Mouse (Mus musculus): ENCODE data around the gene Ache.
"Not testable (repeated sequence)": the region's sequence is repeated elsewhere in the genome, so short reads cannot be mapped to it uniquely, and the experiment has no call there.

Gene Ache

DNA sequence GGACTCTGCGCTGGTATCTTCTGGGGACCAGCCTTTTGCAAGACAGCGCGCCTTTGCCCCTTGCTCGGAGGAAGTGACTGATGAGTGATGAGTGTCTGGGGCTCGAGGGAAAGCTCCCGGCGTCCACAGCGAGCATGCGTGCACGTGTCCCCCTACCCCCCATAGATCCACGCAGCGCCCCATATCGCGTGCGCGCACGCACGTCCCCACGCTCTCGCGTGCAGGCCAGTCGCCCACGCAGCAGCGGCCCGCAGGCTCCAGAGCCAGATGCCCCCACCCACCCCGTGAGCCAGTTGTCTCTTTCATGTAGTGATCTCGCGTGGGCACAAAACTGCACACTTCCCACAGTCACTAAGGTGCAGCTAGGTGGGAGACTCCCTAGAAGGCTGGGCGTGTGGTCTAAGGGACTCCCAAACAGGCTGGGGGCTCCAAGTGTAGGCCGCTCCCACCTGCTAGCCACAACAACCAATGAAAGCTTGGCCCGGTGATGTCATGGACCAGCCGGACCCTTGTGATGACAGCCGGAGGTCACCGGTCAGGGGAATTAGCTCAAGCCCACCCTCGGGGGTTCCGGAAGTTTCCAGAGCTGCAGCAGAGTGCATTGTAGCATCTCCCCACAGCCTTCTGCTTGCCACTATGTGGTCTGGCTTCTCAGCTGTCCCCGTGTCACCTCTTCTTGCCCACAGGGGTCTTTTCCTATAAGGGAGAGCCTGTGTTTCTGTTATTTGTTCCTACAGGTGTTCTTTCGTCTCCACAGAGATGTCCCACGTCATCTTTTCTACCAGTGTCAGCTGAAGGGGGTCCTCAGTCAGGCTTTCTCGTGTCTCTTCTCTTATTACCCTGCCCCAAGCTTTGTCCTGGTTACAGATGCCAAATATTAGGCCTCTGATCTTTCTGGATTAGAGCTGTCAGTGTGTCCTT, at the start of gene Ache:
Gene Ache (plus strand): TSS at position 488 of the 921 bp plus-strand sequence.
- DNase-seq (ENCODE audit: low read depth, low spot score) = peak; percentile 53

DNA sequence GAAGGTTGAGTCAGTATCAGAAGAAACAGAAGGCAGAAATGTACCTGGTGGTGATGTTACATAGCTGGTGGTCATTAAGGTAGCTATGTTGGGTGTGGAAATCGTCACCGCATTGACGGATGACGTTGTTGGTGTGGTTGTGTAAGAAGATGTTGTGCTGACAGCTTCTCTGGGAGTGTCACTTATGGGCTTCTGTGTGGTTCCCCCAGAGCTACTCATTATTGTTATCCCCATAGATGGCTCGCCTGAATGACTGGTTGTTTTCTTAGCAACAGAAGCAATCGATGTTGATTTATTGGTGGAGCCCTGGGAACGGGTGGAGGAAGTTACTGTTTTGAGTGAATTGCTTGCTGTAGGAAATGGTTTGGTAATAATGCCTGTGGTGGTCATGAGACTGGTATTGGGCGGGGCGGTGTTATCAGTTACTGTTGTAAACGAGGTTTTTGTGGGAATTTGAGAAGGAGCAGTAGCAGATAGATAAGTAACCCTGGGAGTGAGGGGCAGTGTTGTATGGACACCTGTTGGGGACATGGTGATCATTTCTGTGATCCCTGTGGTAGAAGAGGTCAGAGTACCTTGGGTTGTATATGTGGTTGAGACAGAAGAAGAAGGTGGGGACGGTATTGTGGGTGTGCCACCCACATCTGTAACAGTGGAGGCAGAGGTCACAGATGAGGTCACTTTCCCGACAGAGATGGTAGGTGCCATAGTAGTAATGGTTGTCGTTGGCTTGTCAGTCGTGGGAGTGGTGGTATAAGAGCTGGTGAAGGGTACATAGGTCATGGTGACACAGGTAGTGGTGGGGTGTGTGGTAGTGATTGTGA, 23.2 kb upstream of the Ache start:
- no peak for DNase-seq (ENCODE audit: low read depth, low spot score)

DNA sequence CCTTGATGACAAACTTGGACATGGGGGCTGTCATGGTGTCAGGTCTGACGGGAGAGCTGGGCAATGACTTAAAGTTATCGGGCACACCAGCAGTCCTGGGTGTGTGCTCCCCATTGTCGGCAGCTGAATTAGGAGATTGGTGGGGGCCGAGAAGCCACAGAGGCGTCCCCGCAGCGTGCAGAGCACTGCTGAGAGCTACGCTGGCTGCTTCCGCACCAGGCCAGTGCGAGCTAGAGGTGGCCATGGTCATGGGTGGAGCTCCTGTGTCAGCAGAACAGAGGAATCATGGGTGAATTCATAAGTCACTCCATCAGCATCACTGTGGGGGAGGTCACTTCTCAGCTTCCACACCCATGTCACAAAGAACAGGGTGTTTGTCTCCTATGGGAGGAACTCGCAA, 22.5 kb upstream of the Ache start:
- DNase-seq (ENCODE audit: low read depth, low spot score) = no peak

DNA sequence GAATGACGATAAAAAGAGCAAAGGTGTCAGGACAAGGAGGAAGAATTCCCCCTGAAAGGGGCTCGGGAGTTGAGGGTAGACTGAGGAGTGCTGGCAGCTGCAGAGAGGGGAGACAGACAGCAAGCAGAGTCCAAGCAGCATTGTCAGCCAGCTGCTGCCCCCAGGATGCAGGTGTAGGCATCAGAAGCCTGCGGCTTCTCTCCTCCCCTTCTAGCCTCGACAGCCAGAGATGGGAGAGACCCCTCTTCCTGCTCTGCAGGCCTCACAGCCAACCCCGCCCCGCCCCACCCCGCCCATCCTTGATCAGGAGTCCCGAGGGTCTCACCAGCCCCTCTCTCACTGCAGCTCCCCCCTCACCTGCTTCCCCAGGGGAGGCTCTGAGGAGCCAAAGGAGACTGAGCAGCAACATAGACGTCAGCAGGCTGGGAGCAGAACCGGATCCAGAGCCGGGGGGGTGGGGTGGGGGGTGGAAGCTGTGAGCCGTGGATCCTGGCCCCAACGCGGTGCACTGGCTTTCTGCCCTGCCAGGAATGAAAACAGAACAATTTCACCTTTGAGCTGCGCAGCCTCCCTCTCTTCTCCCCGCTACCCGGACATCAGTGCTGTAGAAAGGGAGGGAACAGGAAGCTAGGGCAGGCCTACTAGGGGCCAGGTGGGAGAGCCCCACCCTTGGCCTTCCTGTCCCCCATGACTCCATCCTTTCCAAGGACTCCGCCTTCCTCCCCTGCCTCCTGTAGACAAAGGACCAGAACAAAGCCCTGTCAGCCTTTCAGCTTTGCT, 19.0 kb upstream of the Ache start:
- DNase-seq (ENCODE audit: low read depth, low spot score) = no peak

DNA sequence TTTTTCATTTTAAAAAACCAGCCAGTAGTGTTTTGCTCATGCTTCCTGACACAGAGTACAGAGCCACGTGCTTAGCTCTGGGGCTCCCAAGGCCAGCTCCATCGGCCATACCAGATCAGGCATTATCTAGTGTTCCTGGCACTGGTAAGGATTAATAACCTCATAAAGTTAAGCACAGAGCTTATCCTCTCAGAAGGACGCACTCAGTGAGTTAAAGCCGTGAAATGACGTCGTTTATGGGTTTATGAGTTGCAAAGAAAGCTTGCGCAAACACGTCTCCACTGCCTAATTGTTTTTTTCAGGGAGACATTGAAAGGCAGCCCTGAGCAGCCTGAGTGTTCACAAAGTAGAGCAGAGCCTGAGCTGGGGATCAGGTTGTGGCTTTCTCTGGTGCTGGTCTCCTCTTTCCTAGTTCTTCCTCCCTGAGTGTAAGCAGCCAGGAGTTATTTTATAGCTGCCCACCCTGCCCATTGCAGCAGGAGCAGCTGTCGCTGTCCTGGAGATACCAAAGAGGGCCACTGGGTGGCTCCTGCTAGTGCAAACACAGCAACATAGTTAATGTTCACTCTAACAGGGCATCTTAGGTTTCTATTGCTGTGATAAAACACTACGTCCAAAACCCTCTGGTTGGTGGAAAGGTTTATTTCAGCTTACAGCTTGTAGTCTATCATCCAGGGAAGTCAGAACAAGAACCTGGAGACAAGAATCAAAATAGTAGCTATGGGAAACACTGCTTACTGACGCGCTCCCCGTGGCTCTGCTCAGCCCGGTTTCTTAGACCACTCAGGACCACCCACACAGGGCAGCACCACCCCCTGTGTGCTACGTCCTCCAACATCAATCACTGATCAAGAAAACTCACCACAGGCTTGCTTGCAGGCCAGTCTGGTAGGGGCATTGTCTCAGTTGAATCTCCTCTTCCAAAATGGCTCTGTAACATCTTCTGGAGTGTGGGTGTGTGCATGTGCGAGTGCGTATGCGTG, 9.7 kb upstream of the Ache start:
- DNase-seq (ENCODE audit: low read depth, low spot score) = peak; percentile 64

DNA sequence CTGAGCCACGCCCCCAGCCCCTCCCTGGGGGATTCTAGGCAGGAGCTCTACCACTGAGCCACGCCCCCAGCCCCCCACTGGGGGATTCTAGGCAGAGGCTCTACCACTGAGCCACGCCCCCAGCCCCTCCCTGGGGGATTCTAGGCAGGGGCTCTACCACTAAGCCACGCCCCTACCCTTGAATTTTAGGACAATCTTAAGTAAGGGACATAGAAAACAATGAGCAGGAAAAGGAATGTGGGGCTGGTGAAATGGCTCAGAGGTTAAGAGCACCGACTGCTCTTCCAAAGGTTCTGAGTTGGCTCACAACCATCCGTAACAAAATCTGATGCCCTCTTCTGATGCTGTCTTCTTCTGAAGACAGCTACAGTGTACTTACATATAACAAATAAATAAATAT, 2.9 kb upstream of the Ache start:
- DNase-seq (ENCODE audit: low read depth, low spot score) = not testable (repeated sequence)

DNA sequence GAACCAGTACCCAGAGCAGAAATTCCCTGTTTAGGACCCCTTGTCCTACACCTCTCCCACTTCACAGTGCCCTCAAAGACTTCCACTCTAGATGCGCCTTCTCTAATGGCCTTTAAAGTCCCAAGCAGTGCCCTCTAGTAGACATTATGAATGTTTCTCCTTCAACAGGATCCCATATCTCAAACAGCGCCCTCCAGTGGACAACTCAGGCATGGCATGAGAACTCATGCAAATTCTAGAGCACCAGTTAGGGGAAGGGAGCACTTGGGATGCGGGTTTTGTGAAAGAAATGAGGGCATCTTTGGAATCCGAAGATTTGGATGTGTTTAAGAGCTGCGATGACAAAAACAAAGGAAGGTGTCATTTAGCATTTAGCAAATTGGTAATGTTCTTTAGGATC, 2.3 kb upstream of the Ache start:
- peak; percentile 57 for DNase-seq (ENCODE audit: low read depth, low spot score)

DNA sequence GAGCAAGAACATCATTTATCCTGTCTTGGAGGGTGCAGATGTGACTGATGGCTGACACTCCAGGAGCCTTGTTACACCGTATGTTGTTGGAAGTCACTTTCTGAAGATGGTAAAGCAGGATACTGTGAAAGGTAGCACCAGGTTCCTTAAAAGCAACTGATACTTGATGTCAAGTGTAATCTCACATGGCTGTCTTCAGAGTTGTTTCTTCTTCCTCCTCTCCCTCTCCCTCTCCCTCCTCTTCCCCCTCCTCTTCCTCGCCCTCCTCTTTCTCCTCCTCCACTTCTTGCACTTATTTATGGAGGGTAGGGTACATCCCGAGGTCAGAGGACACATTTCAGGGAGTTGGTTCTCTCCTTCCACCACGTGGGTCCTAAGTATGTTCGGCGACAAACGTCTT, 1.3 kb upstream of the Ache start:
- DNase-seq (ENCODE audit: low read depth, low spot score) = no peak

DNA sequence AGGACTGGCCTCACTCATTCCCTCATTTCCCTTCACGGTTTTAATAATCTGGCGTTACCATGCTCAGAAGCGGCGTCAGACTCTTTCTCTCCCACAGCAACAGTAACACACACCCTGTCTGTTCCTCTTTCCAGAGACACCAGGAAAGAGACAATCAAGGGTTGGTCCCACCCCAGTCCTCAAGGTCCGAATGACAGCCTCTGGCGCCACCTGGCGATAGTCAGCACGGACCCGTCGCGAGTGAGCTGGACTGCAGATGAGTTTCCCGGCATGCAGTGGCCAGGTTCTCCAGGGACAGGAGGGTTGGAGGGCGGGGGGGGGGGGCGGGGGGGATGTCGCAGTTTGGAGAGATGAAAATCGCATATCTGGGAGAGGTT, 676 bp upstream of the Ache start:
- DNase-seq (ENCODE audit: low read depth, low spot score) = peak; percentile 86

DNA sequence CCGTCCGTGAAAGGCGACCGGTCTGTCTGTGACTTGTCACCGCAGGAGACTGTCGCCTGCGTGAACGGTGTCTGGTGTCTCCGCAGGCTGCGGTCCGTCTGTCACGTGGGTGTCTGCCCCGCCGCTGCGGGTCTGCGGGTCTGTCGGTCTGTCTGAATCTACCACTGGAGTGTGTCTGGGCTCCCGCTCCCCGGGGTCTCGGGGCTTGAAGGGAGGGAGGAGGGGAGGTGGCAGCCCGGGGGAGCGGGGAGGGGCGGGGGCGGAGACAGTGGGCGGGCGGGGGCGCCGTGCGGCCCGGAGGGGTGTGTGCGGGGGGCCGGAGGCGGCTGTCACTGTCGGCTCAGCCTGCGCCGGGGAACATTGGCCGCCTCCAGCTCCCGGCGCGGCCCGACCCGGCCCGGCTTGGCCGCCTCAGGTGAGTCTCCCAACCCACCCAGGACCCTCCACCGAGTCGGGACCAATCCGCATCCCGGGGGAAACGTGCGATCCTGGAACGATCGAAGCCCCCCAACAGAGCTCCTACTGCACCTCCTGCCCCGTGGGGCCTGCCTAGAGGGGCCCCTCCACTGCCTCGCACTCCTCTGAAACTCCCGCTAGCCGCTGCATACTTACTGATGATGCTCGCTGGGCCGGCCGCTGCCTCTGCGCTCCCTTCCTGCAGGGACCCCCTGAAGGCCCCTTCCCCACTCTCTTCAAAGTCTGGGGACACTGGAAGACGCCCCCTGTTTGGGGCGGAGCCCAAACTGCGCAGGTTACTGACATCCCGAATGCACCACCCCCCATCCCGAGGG, 829 bp downstream of the Ache start:
- DNase-seq (ENCODE audit: low read depth, low spot score) = no peak

DNA sequence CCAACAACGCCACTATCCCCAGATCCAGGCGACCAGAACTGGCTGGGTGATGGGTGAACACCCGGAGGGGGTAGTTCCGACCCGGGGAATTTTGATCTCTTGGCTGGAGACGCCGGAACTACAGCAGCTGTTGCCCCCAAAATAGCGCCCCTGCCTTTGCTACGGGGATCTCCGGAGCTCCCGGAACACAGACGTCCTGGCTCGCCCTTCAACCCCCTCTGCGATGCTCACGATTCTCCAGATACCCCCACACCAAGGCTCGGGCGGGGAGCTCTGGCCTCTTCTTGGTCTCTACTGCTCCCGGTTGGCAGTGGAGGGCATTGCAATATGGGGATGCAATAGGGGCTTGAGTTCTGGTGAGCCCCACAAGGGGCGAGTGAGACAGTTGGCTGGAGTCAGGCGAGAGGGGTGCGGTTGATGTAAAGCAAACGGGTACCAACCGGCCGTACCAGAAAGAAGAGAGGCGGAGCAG, 1.7 kb downstream of the Ache start:
- peak; percentile 73 for DNase-seq (ENCODE audit: low read depth, low spot score)

DNA sequence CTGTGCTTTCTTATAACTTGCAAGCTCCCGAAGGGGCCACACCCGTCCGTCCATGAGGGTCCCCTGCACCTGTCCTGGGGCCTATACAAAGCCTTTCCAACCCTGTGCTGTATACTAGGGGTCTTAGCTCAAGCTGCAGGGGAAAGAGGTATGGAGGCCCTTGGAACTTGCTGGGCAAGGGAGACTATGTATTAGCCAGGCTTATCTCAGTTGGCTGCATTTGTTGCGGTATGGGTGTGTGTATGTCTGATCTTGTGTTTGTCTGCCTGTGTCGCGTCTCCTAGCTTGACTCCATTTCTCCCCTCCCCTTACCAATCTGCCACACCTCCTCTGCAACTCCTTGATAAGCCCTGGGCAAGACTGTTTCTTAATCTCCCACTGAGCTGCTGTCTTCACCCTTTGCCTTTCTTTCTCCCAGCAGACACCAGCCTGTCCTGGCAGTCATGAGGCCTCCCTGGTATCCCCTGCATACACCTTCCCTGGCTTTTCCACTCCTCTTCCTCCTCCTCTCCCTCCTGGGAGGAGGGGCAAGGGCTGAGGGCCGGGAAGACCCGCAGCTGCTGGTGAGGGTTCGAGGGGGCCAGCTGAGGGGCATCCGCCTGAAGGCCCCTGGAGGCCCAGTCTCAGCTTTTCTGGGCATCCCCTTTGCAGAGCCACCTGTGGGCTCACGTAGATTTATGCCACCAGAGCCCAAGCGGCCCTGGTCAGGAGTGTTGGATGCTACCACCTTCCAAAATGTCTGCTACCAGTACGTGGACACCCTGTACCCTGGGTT, 2.5 kb downstream of the Ache start:
- DNase-seq (ENCODE audit: low read depth, low spot score) = no peak

DNA sequence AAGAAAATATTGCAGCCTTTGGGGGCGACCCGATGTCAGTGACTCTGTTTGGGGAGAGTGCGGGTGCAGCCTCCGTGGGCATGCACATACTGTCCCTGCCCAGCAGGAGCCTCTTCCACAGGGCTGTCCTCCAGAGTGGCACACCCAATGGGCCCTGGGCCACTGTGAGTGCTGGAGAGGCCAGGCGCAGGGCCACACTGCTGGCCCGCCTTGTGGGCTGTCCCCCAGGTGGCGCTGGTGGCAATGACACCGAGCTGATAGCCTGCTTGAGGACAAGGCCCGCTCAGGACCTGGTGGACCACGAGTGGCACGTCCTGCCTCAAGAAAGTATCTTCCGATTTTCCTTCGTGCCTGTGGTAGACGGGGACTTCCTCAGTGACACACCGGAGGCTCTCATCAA, 3.4 kb downstream of the Ache start:
- DNase-seq (ENCODE audit: low read depth, low spot score) = no peak

DNA sequence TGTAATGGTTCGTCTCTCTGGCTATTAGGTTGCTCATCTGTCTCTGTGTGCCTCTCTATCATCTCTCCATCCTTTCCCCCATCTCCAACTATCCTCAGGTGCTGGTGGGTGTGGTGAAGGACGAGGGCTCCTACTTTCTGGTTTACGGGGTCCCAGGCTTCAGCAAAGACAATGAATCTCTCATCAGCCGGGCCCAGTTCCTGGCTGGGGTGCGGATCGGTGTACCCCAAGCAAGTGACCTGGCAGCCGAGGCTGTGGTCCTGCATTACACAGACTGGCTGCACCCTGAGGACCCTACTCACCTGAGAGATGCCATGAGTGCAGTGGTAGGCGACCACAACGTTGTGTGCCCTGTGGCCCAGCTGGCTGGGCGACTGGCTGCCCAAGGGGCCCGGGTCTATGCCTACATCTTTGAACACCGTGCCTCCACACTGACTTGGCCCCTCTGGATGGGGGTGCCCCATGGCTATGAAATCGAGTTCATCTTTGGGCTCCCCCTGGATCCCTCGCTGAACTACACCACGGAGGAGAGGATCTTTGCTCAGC, 4.1 kb downstream of the Ache start:
- no peak for DNase-seq (ENCODE audit: low read depth, low spot score)

DNA sequence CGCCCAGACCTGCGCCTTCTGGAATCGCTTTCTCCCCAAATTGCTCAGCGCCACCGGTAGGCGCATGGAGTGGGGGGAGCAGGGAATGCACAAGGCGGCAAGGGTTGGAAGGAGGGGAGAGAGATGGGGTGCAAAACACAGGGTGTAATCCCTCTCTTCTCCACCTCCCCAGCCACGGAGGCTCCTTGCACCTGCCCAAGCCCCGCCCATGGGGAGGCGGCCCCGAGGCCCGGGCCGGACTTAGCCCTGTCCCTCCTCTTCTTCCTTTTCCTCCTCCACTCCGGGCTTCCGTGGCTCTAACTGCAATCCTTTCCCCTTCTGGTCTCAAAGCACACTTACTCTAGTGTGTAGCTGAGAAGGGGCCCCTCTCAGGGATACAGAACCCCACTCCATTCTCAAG, 6.0 kb downstream of the Ache start:
- peak; percentile 68 for DNase-seq (ENCODE audit: low read depth, low spot score)

DNA sequence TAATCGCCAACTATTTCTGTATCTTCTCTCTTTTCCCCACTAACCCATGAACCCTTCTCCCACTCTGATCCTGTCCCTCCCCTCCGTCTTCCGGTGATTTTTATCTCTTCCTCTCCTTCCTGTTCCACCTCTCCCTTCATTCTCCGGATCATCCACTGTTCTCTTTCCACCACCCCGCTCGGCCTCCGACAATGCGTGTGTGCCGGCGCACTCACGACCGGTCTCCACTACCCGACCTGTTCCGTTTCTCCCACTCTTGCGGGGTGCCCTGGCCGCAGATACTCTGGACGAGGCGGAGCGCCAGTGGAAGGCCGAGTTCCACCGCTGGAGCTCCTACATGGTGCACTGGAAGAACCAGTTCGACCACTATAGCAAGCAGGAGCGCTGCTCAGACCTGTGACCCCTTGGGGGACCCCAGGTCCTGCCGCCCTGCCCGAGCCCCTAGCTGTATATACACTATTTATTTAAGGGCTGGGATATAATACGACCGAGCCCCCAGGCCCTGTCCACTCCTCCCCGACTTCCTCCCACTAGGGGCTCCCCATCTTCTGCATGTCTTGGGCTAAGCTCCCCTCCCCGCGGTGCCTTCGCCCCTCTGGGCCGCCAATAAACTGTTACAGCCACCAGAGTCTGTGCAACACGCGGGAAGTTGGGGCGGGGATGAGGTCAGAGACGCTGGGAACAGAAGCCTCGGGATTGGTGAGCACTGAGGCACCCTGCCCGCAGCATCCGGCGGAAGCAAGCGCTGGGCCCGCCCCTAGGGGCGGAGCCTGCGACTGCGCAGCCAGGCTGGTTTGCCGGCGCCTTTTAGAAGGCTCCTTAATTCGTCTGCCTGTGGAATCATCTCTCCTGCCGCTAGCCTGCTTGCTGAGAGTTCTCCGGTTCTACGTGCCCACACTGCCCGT, 6.8 kb downstream of the Ache start, which contains the start of gene Ufsp1:
Gene Ufsp1 (plus strand): TSS at position 791 of the 905 bp plus-strand sequence.
- DNase-seq (ENCODE audit: low read depth, low spot score) = peak; percentile 97

DNA sequence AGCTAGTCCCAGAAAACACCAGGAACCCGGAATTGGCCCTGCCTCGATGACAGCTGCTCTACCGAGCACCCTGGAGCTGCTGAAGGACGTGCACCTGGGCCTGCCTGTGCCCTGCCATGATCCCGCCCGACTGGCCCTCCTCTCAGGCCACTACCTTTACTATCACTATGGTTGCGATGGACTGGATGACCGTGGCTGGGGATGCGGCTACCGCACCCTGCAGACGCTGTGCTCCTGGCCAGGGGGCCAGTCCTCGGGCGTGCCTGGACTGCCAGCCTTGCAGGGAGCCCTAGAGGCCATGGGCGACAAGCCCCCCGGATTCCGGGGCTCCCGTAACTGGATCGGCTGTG, 7.4 kb downstream of the Ache start:
- DNase-seq (ENCODE audit: low read depth, low spot score) = no peak

DNA sequence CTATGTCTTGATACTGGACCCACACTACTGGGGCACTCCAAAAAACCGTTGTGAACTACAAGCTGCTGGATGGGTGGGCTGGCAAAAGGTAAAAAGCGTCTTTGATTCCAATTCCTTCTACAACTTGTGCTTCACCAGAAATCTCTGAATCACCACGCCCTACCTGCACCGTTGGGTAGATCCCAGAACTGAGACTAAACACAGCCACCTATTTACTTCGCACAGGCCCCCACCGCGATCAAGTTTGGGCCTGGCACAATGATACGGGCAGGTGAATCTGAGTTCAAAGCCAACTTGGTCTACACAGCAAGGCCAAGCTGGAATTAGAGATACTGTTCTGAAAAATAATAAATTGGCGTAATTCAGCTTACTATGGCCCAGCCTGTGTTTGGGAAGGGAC, 8.0 kb downstream of the Ache start:
- DNase-seq (ENCODE audit: low read depth, low spot score) = no peak

Data from mesoderm, embryonic 11.5 days (tissue).